Mouse (Mus musculus): ENCODE measurements around the gene Cerkl. TPM values are rescaled to one million over a fixed set of nuclear protein-coding genes. Genes with fewer than 3 reads are reported as not detected.
A peak's percentile ranks its signal among the peaks of the same experiment; 100 is the strongest.

The Cerkl gene
- polyA plus RNA-seq, 2 experiments: 0.34 to 1.7 TPM

DNA sequence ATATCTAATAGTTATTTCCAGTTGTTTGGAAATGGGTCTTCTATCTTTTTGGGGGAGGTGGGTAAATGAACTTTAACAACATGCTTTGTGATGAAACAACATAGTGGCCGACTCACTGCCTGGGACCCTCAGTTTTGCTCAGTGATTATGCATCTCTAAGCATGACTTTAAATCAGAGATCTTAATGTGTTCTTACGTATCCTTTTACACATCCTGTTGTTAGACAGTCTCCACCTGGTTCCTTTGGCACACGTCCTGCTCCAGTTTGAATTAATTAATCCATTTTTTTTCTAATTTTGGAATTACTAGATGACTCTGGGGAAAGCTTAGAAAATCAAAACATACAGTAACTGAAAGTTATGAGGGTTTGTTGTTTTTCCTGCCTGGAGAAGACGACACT is 144.1 kb downstream of the Cerkl start:
- Histone ChIP-seq H3K27me3 (ENCODE audit: control insufficient read depth, insufficient read depth, low read length) (no peaks in the 10 kb centered on the region), H3K27ac (replicated peaks; ENCODE audit: low read depth, low read length) (no peak overlapping the region), H3K36me3 (ENCODE audit: control insufficient read depth, insufficient read depth, low read length) (no peaks in the 10 kb centered on the region), H3K4me1 (ENCODE audit: control insufficient read depth, insufficient read depth, low read length) (0 out of 2 replicates have a peak, but pooled peaks cover 3% of the 10 kb centered on the region), H3K9ac (ENCODE audit: low read depth, low read length, severe bottlenecking) (no peak overlapping the region), H3K4me2 (replicated peaks; ENCODE audit: low read depth, low read length, severe bottlenecking) (no peak overlapping the region), H3K9me3 (ENCODE audit: control insufficient read depth, low read length) (no peaks in the 10 kb centered on the region), H3K4me3 (replicated peaks; ENCODE audit: low read length) (no peak overlapping the region)
- 71% methylated on average over 4 of the region's 4 CpGs for WGBS
- no peak for DNase-seq (ENCODE audit: low spot score)
- no peak for TF ChIP-seq POLR2A (IDR thresholded peaks at IDR 0.05; ENCODE audit: borderline replicate concordance, extremely low read depth, insufficient read depth, insufficient read length)
- no peak for ATAC-seq (ENCODE audit: low FRiP score, low read depth)

DNA sequence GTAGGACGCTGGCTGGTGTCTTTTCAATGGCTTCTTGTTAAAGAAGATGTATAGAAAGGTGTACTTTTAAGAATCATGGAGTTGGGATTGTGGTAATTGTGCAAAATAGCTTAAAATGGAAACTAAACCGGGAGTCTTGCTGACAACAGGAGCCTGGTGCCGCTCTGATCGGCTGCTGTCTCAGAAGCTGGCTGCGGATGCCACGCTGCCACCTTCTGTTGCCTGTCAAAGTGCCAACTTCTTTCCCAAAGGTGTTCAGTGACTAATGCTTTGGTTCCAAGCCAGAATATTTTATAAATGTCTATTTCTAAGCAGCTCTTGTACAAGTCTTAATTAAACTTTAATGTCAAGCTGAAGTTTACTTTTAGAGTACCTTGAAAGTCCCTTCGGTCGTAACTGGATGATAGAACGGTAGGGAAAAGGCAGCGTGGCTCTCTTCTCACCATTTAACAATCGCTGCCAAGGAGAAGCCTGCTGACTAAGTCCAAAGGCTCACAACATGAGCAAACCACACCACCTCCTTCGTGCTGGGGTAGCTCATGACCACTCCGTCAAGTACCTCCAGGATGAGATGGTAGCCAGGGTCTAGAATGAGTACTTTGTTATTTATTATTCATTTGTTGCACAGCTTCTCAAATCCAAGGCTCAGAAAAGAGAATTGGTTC is 147.0 kb downstream of the Cerkl start:
- H3K4me2 ChIP-seq (replicated peaks; ENCODE audit: low read depth, low read length, severe bottlenecking): peak overlapping the region; percentile 24; the same call in 1 of the 2 replicates
- 67% methylated on average over 13 of the region's 13 CpGs for WGBS
- ATAC-seq (ENCODE audit: low FRiP score, low read depth) (no peak), DNase-seq (ENCODE audit: low spot score) (no peak)
- no peak overlapping the region for H3K9ac ChIP-seq (ENCODE audit: low read depth, low read length, severe bottlenecking)
- H3K9me3 ChIP-seq (ENCODE audit: control insufficient read depth, low read length): no peaks in the 10 kb centered on the region
- TF ChIP-seq POLR2A (IDR thresholded peaks at IDR 0.05; ENCODE audit: borderline replicate concordance, extremely low read depth, insufficient read depth, insufficient read length): no peak
- no peak overlapping the region for H3K4me3 ChIP-seq (replicated peaks; ENCODE audit: low read length)
- H3K36me3 ChIP-seq (ENCODE audit: control insufficient read depth, insufficient read depth, low read length): no peaks in the 10 kb centered on the region
- no peaks in the 10 kb centered on the region for H3K27me3 ChIP-seq (ENCODE audit: control insufficient read depth, insufficient read depth, low read length)
- H3K4me1 ChIP-seq (ENCODE audit: control insufficient read depth, insufficient read depth, low read length): 0 out of 2 replicates have a peak, but pooled peaks cover 3% of the 10 kb centered on the region
- H3K27ac ChIP-seq (replicated peaks; ENCODE audit: low read depth, low read length): 0 out of 2 replicates have a peak overlapping the region, but pooled peaks have one; percentile 19

DNA sequence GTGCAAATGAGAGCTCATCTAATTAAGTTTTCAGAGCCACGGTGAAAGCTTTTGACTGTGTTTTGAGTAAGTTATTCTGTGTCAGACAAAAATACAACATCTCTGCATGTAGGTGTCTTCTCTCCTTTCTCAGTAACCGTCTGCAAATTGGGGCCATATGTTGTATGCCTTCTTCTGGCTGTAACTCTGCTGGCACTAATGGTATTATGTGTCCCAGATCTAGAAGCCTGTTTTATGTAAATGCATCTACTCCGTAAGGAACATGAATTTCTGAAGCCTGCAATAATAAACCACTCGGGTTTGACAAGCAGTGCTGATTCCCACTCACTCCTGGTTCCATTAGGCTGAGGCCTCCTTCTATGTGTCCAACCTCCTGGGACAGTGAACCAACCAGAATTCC is 149.0 kb downstream of the Cerkl start:
- ATAC-seq (ENCODE audit: low FRiP score, low read depth) (no peak), DNase-seq (ENCODE audit: low spot score) (no peak)
- 50% methylated on average over 4 of the region's 4 CpGs for whole genome bisulfite sequencing
- no peaks in the 10 kb centered on the region for H3K27me3 ChIP-seq (ENCODE audit: control insufficient read depth, insufficient read depth, low read length)
- no peak overlapping the region for H3K4me2 ChIP-seq (replicated peaks; ENCODE audit: low read depth, low read length, severe bottlenecking)
- no peaks in the 10 kb centered on the region for H3K36me3 ChIP-seq (ENCODE audit: control insufficient read depth, insufficient read depth, low read length)
- TF ChIP-seq POLR2A (IDR thresholded peaks at IDR 0.05; ENCODE audit: borderline replicate concordance, extremely low read depth, insufficient read depth, insufficient read length): no peak
- no peaks in the 10 kb centered on the region for H3K9me3 ChIP-seq (ENCODE audit: control insufficient read depth, low read length)
- 0 out of 2 replicates have a peak, but pooled peaks cover 3% of the 10 kb centered on the region for H3K4me1 ChIP-seq (ENCODE audit: control insufficient read depth, insufficient read depth, low read length)
- H3K9ac ChIP-seq (ENCODE audit: low read depth, low read length, severe bottlenecking): no peak overlapping the region
- no peak overlapping the region for H3K27ac ChIP-seq (replicated peaks; ENCODE audit: low read depth, low read length)
- no peak overlapping the region for H3K4me3 ChIP-seq (replicated peaks; ENCODE audit: low read length)

DNA sequence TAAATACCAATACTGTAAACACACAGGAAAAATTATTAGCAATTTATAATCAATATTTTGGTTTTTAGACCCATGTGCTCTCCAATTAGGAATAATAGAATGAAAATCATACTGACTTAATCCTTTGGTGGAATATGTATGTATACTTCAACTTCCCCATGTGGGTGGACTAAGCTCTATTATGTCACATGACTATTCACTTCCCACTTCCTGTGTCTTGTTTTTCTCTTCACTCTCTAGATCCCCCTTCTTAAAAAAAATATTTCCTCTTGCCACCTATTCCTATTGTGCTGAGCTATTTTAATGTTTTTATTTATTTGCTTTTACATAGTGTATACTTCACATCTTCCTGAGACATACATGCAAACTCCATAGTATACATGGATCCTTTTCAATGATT is 154.2 kb downstream of the Cerkl start:
- Histone ChIP-seq H3K9me3 (ENCODE audit: control insufficient read depth, low read length) (no peaks in the 10 kb centered on the region), H3K4me2 (replicated peaks; ENCODE audit: low read depth, low read length, severe bottlenecking) (no peak overlapping the region), H3K27ac (replicated peaks; ENCODE audit: low read depth, low read length) (no peak overlapping the region), H3K4me1 (ENCODE audit: control insufficient read depth, insufficient read depth, low read length) (0 out of 2 replicates have a peak, but pooled peaks cover 4% of the 10 kb centered on the region), H3K4me3 (replicated peaks; ENCODE audit: low read length) (no peak overlapping the region), H3K9ac (ENCODE audit: low read depth, low read length, severe bottlenecking) (no peak overlapping the region), H3K36me3 (ENCODE audit: control insufficient read depth, insufficient read depth, low read length) (no peaks in the 10 kb centered on the region), H3K27me3 (ENCODE audit: control insufficient read depth, insufficient read depth, low read length) (no peaks in the 10 kb centered on the region)
- DNase-seq (ENCODE audit: low spot score) (no peak), ATAC-seq (ENCODE audit: low FRiP score, low read depth) (no peak)
- no peak for TF ChIP-seq POLR2A (IDR thresholded peaks at IDR 0.05; ENCODE audit: borderline replicate concordance, extremely low read depth, insufficient read depth, insufficient read length)

DNA sequence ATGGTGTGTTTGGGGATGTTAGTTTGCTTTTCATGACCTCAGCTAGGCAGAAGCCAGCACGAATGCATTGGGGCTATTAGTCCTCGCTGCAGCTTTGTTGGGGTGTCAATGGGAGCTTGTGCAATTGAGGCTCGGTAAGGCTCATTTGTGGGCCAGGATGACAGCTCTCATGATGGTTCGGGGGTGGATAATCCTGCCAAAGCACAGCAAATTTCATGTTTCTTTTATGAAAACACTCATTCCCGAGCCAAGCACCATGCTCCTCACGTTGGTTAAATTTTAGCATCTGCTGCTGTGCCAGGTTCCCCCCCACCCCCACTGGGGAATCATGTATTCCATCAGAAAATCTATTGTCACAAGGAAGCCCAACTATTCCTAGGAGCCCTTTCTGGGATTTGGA is 164.2 kb downstream of the Cerkl start:
- Histone ChIP-seq H3K4me3 (replicated peaks; ENCODE audit: low read length) (no peak overlapping the region), H3K4me2 (replicated peaks; ENCODE audit: low read depth, low read length, severe bottlenecking) (no peak overlapping the region), H3K27ac (replicated peaks; ENCODE audit: low read depth, low read length) (no peak overlapping the region), H3K4me1 (ENCODE audit: control insufficient read depth, insufficient read depth, low read length) (0 out of 2 replicates have a peak, but pooled peaks cover 5% of the 10 kb centered on the region), H3K9ac (ENCODE audit: low read depth, low read length, severe bottlenecking) (no peak overlapping the region), H3K27me3 (ENCODE audit: control insufficient read depth, insufficient read depth, low read length) (no peaks in the 10 kb centered on the region), H3K36me3 (ENCODE audit: control insufficient read depth, insufficient read depth, low read length) (no peaks in the 10 kb centered on the region), H3K9me3 (ENCODE audit: control insufficient read depth, low read length) (no peaks in the 10 kb centered on the region)
- DNase-seq (ENCODE audit: low spot score) (no peak), ATAC-seq (ENCODE audit: low FRiP score, low read depth) (no peak)
- TF ChIP-seq POLR2A (IDR thresholded peaks at IDR 0.05; ENCODE audit: borderline replicate concordance, extremely low read depth, insufficient read depth, insufficient read length): no peak
- WGBS: 72% methylated on average over 6 of the region's 6 CpGs

All from limb, embryonic 14.5 days (tissue).